ENCODE assay signal across 10 mouse cellular contexts in genomic region chr17:13743709-13744079, GRCm38 (mm10). TPM values are rescaled to one million over a fixed set of nuclear protein-coding genes. Genes with fewer than 3 reads are reported as not detected.
DNase-seq lines count a peak whose midpoint lies in the region; ATAC-seq lines count a peak whose summit lies in the region.
"Had no signal": no experiment of that assay in that cellular context is flagged by ENCODE, and none has a peak within 500 bp of the region (broad histone marks: within the 10 kb centered on the region; RNA-seq: fewer than 3 reads in every experiment).

No protein-coding gene starts in this region.

- no peak overlapping the region for H3K4me3 ChIP-seq in heart, embryonic 11.5 days (ENCODE audit: low read depth, low read length)
- no peak overlapping the region for H3K4me3 ChIP-seq in midbrain, embryonic 14.5 days (replicated peaks; ENCODE audit: low read depth, low read length)
- H3K4me3 ChIP-seq: neural tube, embryonic 12.5 days had no signal

- H3K27ac ChIP-seq in heart, embryonic 11.5 days (ENCODE audit: low read depth, low read length): peak overlapping the region; percentile 74
- peak overlapping the region; percentile 8; the same call in 1 of the 2 replicates for H3K27ac ChIP-seq in midbrain, embryonic 14.5 days (replicated peaks; ENCODE audit: low read depth, low read length)
- H3K27ac ChIP-seq: neural tube, embryonic 12.5 days had no signal

- no peak for DNase-seq in heart, postnatal 36 days
- peak; percentile 30 for DNase-seq in ZHBTc4 (ENCODE audit: low read depth, low spot score)
- DNase-seq in kidney, postnatal 14 days: peak; percentile 58
- no peak for DNase-seq in midbrain, embryonic 14.5 days
- no peak for DNase-seq in natural killer cell, adult 2 months (ENCODE audit: low spot score in 2 of 2)
- no peak for DNase-seq in layer of hippocampus, adult 9-11 months
- no peak for DNase-seq in cerebellum, adult 9-10 months
- DNase-seq: gastrocnemius, postnatal 36 days had no signal

- 0 out of 2 replicates have a peak overlapping the region, but pooled peaks have one; percentile 16 for H3K4me2 ChIP-seq in heart, embryonic 11.5 days
- no peak overlapping the region for H3K4me2 ChIP-seq in midbrain, embryonic 14.5 days (ENCODE audit: low read length)
- H3K4me2 ChIP-seq: neural tube, embryonic 12.5 days had no signal

- H3K27me3 ChIP-seq in heart, embryonic 11.5 days (ENCODE audit: control insufficient read depth, insufficient read depth, low read length): no peaks in the 10 kb centered on the region
- H3K27me3 ChIP-seq in midbrain, embryonic 14.5 days (ENCODE audit: control insufficient read depth, insufficient read depth, low read length): no peaks in the 10 kb centered on the region
- H3K27me3 ChIP-seq: neural tube, embryonic 12.5 days had no signal

- H3K9me3 ChIP-seq in heart, embryonic 11.5 days (replicated peaks; ENCODE audit: control insufficient read depth, low read length): no peaks in the 10 kb centered on the region
- no peaks in the 10 kb centered on the region for H3K9me3 ChIP-seq in midbrain, embryonic 14.5 days (ENCODE audit: control insufficient read depth, low read length)
- H3K9me3 ChIP-seq: neural tube, embryonic 12.5 days had no signal

- WGBS in heart, embryonic 11.5 days (ENCODE audit: insufficient replicate concordance): 19% methylated on average over 5 of the region's 5 CpGs
- 60% methylated on average over 5 of the region's 5 CpGs for WGBS in midbrain, embryonic 14.5 days

- intact Hi-C loops in heart, postnatal 36 days (cut with DNase I): no loop called here

- no peaks in the 10 kb centered on the region for H3K36me3 ChIP-seq in heart, embryonic 11.5 days (ENCODE audit: control insufficient read depth, insufficient read depth, low read length)
- no peaks in the 10 kb centered on the region for H3K36me3 ChIP-seq in midbrain, embryonic 14.5 days (ENCODE audit: control insufficient read depth, insufficient read depth, low read length)
- H3K36me3 ChIP-seq: neural tube, embryonic 12.5 days had no signal

- H3K4me1 ChIP-seq in heart, embryonic 11.5 days (ENCODE audit: control insufficient read depth, insufficient read depth, low read length): peaks cover 48% of the 10 kb centered on the region
- 0 out of 2 replicates have a peak, but pooled peaks cover 7% of the 10 kb centered on the region for H3K4me1 ChIP-seq in midbrain, embryonic 14.5 days (ENCODE audit: control insufficient read depth, insufficient read depth, low read length)

- H3K9ac ChIP-seq in heart, embryonic 11.5 days (ENCODE audit: low read depth, low read length): peak overlapping the region; percentile 43; the same call in 1 of the 2 replicates
- peak overlapping the region; percentile 2; the same call in 1 of the 2 replicates for H3K9ac ChIP-seq in midbrain, embryonic 14.5 days (replicated peaks; ENCODE audit: low read length)
- H3K9ac ChIP-seq: neural tube, embryonic 12.5 days had no signal

- ATAC-seq in heart, embryonic 11.5 days (replicated peaks; ENCODE audit: insufficient number of reproducible peaks, low FRiP score, low TSS enrichment): no peak
- no peak for ATAC-seq in midbrain, embryonic 14.5 days (ENCODE audit: low FRiP score, low TSS enrichment)

RNA-seq across cellular contexts. Expression of gene Afdn, which starts 16.6 kb away (rescaled TPM):
- 87.1 and 95.8 TPM in 2 replicates for polyA plus RNA-seq in heart, embryonic 11.5 days (2014; fragmentation: Nextera tagmentation; extraction: Ambion mirVana)
- 100 to 1,000 TPM in 1 of 2 experiments, 10 to 100 TPM in 1; 86.4 to 102 TPM for total RNA-seq in heart, postnatal 36 days (2021)
- 171 and 190 TPM in 2 replicates for polyA plus RNA-seq in midbrain, embryonic 14.5 days (2014; fragmentation: Nextera tagmentation; extraction: Ambion mirVana)

RNA-seq across cellular contexts. Expression of gene Tcte2, which starts 17.9 kb away (rescaled TPM):
- polyA plus RNA-seq in heart, embryonic 11.5 days (2014; fragmentation: Nextera tagmentation; extraction: Ambion mirVana): 2.5 and 5.5 TPM in 2 replicates
- total RNA-seq in heart, postnatal 36 days (2021): 1 to 10 TPM; 4.1 to 6.4 TPM
- polyA plus RNA-seq in midbrain, embryonic 14.5 days (2014; fragmentation: Nextera tagmentation; extraction: Ambion mirVana): 23.0 and 31.0 TPM in 2 replicates

Comparison
In these comparisons a context has a peak if more than half of its experiments do, and no peak if none do; other contexts are left out.
1. DNase-seq: peak in ZHBTc4 (single experiment) and kidney, postnatal 14 days (single experiment); none in heart, postnatal 36 days (0 of 2), midbrain, embryonic 14.5 days (single experiment), natural killer cell, adult 2 months (0 of 2), layer of hippocampus, adult 9-11 months (single experiment) and cerebellum, adult 9-10 months (single experiment).